Mouse (Mus musculus): ENCODE data around the gene Mmp28. TPM values are rescaled to one million over a fixed set of nuclear protein-coding genes. Genes with fewer than 3 reads are reported as not detected.

Gene Mmp28
- polyA plus RNA-seq (2012; rRNA removed), result 8.9 and 11.6 TPM in 2 replicates

DNA sequence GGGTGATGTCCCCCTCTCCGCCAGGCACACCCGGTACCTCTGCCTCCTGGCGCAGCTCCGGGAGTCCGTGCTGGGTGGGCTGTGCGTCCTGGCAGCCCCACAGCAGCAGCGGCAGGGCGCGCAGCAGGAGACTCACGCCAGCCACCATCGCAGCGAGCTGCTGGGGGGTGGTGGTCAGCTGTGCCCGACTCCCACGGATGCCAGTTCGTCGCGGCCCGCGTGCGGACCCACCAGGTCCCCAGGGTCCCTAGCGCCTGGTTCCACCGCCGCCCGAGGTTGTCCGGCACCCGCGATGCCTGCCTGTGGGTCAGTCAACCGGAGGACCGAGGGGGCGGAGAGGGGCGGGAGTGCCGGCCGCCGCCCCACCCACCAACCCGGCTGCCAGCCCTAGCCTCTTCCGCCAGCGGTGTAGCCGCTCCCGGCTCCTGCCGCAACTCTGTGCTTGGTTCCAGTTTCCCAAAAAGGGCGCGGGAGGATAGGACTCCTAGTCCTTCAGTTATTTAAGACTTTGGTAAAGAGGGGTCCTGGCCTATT lies at the start of gene Mmp28:
Gene Mmp28, minus strand, starts transcription at position 361 of the 534 bp plus-strand sequence.

DNA sequence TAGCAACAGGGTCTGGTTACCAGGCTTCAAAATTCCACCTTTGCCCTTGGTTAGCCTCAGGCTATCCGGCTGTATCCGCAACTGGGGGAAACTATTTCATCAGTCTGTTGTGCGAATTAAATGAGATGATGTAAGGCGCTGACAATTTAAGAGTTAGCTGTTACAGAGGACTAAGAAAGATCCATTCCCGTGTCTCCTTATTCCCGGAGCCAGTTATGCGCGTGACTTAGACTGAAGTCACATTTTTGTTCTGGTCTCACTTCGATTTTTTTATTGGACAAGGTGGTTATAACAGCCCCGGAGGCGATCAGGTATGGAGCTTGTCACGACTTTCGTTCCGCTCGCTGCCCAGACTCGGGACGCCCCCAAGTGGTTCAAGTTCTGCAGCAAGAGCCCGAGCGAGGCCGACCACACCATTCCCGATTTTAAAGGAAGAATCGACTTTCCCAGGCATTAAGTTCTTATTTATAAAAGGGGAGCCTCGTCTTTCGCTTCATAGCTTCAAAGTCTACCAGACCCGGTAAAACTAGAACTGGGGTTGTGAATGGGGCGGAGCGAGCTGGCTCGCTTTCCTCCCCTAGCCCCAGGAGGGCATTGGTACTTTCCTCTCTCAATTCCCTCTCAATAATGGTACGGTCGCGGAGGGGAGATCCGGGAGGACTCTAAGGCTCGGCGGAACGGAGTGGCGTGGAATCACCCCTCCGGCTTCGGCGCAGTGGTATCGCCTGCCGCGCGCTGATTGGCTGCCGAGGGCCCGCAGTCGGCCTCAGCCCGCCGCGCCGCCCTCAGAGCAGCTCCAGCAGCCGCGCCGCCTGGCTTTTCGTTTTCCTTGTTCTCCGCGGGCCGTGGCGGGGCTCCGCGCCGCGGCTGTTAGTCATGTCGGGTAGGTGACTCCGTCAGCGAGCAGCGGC lies 9.7 kb upstream of the Mmp28 start, which contains the start of gene Taf15:
Gene Taf15, plus strand, starts transcription at position 763 of the 911 bp plus-strand sequence.

DNA sequence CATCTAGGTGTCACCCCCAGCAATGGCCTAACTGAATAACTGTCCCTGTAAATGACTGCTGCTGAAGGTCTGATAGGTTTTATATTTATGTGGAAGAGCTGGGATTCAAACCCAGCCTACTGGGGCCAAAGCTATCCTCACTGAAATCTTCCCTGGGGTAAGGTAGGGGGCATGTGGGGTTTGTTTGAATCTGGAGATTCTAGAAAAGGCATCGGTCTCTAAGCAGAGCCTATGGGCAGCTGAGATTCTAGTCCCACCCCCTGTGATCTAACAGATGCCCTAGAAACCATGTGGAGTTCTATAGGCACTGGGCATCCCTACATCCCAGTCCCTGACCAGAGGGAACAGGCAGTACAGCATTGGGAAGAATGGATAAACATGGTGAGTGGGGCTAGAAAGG lies 25.5 kb downstream of the Mmp28 start, which contains the start of gene 1700020L24Rik:
Gene 1700020L24Rik, plus strand, starts transcription at position 301 of the 400 bp plus-strand sequence.

DNA sequence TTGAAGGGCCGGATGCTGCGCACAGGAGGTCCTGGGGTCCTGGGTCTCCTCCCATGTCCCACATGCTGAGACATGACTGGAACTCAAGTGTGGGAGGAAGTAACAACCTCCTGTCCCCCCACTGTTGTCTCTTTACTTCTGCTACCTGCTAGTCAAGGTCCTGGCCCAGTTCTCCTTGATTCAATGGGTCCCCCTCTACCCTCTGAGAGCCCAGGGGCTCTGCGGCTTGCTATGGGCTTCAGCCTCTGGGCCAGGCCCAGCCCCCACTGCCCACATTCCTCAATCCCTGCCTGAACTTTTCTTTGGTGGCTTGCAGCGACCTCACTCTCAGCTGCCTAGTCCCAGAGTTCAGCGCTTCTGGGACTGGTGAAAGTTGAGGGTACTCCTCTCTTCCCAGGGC lies 33.5 kb downstream of the Mmp28 start, which contains the start of gene Gas2l2:
Gene Gas2l2, minus strand, starts transcription at position 101 of the 400 bp plus-strand sequence.

DNA sequence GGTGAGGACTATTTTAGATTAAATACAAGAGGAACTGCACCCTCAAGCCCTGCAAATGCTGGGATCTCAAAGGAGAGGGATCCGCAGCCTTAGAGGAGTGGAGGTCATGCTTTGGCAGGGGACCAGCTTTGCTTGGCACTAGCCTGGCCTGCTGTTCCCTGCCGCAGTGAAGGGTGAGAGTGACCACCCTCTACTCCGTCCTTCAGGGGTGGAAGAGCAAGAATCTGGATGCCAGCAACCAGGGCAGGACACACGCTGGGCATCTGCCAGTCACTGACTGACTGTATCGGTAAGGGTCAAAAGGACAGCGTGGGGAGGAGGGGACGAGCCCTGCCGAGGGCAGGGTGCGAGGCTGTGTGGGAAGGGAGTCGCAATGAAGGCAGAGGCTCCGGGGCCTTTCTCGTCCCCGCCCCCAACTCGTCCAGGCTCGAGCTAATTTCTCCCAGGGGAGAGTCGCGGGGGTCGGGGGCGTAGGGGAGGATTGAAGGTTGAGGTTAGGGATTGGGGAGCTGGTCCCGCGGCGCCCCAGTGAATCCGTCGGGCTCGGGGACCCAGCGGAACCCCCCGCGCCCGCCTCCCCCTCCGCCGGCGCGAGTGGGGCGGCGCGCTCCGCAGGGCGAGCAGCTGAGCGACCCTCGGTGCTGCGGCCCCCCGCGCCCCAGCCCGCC lies 53.6 kb downstream of the Mmp28 start, which contains the start of gene Rasl10b:
Gene Rasl10b, plus strand, starts transcription at position 51 of the 668 bp plus-strand sequence.

Other genes starting within 250 kb of the Mmp28 start
- 0.58 and 0.93 TPM in 2 replicates for gene Slfn14, start 176.3 kb downstream of the Mmp28 start, polyA plus RNA-seq (2012; rRNA removed)
- 31.6 and 37.4 TPM in 2 replicates for gene Ap2b1, start 164.0 kb downstream of the Mmp28 start, polyA plus RNA-seq (2012; rRNA removed)
- gene Pex12, start 160.5 kb downstream of the Mmp28 start, polyA plus RNA-seq (2012; rRNA removed), result 8.9 and 9.3 TPM in 2 replicates
- 3.0 TPM in 2 replicates for gene Rasl10b, start 53.9 kb downstream of the Mmp28 start, polyA plus RNA-seq (2012; rRNA removed)
- gene Gas2l2, start 33.6 kb downstream of the Mmp28 start, polyA plus RNA-seq (2012; rRNA removed), result 3.4 and 3.5 TPM in 2 replicates
- gene 1700020L24Rik, start 25.4 kb downstream of the Mmp28 start, polyA plus RNA-seq (2012; rRNA removed), result 0.41 and 0.51 TPM in 2 replicates
- gene Taf15, start 10.0 kb upstream of the Mmp28 start, polyA plus RNA-seq (2012; rRNA removed), result 2.2 and 2.3 TPM in 2 replicates
- not detected in 2 replicates for gene Heatr9, start 59.1 kb upstream of the Mmp28 start, polyA plus RNA-seq (2012; rRNA removed)
- gene Ccl5, start 67.4 kb upstream of the Mmp28 start, polyA plus RNA-seq (2012; rRNA removed), result 16.5 and 41.1 TPM in 2 replicates
- 0.57 and 1.0 TPM in 2 replicates for gene Ccl9, start 115.6 kb upstream of the Mmp28 start, polyA plus RNA-seq (2012; rRNA removed)
- 4.4 and 6.0 TPM in 2 replicates for gene Ccl6, start 130.0 kb upstream of the Mmp28 start, polyA plus RNA-seq (2012; rRNA removed)
- gene Rpl9-ps1, start 182.6 kb upstream of the Mmp28 start, polyA plus RNA-seq (2012; rRNA removed), result not detected in 2 replicates
- gene Ccl3, start 186.3 kb upstream of the Mmp28 start, polyA plus RNA-seq (2012; rRNA removed), result 3.2 and 3.7 TPM in 2 replicates
- gene Ccl4, start 199.5 kb upstream of the Mmp28 start, polyA plus RNA-seq (2012; rRNA removed), result 1.7 and 3.3 TPM in 2 replicates
- 1.3 and 2.2 TPM in 2 replicates for gene Wfdc17, start 240.9 kb upstream of the Mmp28 start, polyA plus RNA-seq (2012; rRNA removed)
- gene Wfdc18, start 245.9 kb upstream of the Mmp28 start, polyA plus RNA-seq (2012; rRNA removed), result 33.4 and 59.0 TPM in 2 replicates